Mouse (Mus musculus): ENCODE data around the gene Mob3b. TPM values are rescaled to one million over a fixed set of nuclear protein-coding genes. Genes with fewer than 3 reads are reported as not detected.

Mob3b gene
- polyA plus RNA-seq, 1 experiment from 2014 or later: 1.3 TPM

- ATAC-seq (ENCODE audit: low read depth): no peak
- no peak overlapping the region for H3K27ac ChIP-seq (ENCODE audit: low read depth, low read length)
- H3K9me3 ChIP-seq (ENCODE audit: control insufficient read depth, low read length): no peaks in the 10 kb centered on the region
- 87% methylated on average over 13 of the region's 13 CpGs for WGBS
- H3K9ac ChIP-seq (replicated peaks; ENCODE audit: low read depth, low read length): no peak overlapping the region
- H3K4me3 ChIP-seq (ENCODE audit: low read depth, low read length): no peak overlapping the region
- H3K27me3 ChIP-seq (ENCODE audit: control insufficient read depth, insufficient read depth, low read length): no peaks in the 10 kb centered on the region
- no peaks in the 10 kb centered on the region for H3K4me1 ChIP-seq (ENCODE audit: control insufficient read depth, insufficient read depth, low read length)
- H3K4me2 ChIP-seq (ENCODE audit: low read depth, low read length): no peak overlapping the region
- no peaks in the 10 kb centered on the region for H3K36me3 ChIP-seq (ENCODE audit: control insufficient read depth, insufficient read depth, low read length)
Measured at GRCm38 (mm10) chr4:35113516-35114248, 43.6 kb downstream of the Mob3b start.

- no peak overlapping the region for H3K4me3 ChIP-seq (ENCODE audit: low read depth, low read length)
- no peaks in the 10 kb centered on the region for H3K4me1 ChIP-seq (ENCODE audit: control insufficient read depth, insufficient read depth, low read length)
- no peak overlapping the region for H3K27ac ChIP-seq (ENCODE audit: low read depth, low read length)
- WGBS: 97% methylated on average over 4 of the region's 4 CpGs
- H3K9me3 ChIP-seq (ENCODE audit: control insufficient read depth, low read length): no peaks in the 10 kb centered on the region
- no peak overlapping the region for H3K9ac ChIP-seq (replicated peaks; ENCODE audit: low read depth, low read length)
- H3K36me3 ChIP-seq (ENCODE audit: control insufficient read depth, insufficient read depth, low read length): no peaks in the 10 kb centered on the region
- no peak overlapping the region for H3K4me2 ChIP-seq (ENCODE audit: low read depth, low read length)
- H3K27me3 ChIP-seq (ENCODE audit: control insufficient read depth, insufficient read depth, low read length): no peaks in the 10 kb centered on the region
- ATAC-seq (ENCODE audit: low read depth): no peak
Measured at GRCm38 (mm10) chr4:35112452-35112851, 44.8 kb downstream of the Mob3b start.

DNA sequence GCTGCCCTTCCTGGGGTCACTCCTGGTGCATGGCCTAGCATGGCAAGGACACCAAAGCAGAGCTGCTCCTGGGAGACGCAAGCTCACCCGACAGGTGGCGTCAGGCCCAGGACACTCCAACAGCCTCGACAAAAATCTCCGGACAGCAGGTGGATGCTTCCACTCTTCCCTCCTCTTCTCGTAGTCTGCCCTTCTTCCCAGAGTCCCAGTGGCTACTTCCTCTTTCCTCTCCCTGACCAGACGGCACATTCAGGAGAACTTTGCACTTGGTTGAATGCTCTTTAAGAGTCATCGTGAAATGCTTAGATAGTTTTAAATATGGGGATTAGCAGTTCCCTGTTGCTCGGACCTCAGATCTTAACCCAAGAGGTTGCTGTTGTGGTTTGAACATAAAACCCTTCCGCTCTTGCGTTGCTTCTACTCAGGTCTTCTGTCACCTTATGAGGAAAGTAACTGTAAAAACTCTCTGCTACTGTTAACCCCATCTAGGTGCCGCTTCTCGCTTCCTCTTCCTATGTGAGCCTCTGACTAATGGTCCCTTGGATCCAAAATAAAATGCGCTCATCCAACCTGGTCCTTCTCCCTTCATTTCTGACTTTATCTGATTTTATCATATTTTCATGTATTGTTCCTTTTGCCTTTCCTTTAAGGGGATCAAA lies 52.0 kb downstream of the Mob3b start:
- 0 out of 2 replicates have a peak, but pooled peaks cover under 1% of the 10 kb centered on the region for H3K4me1 ChIP-seq (ENCODE audit: control insufficient read depth, insufficient read depth, low read length)
- no peak overlapping the region for H3K4me2 ChIP-seq (ENCODE audit: low read depth, low read length)
- no peak overlapping the region for H3K9ac ChIP-seq (replicated peaks; ENCODE audit: low read depth, low read length)
- H3K27me3 ChIP-seq (ENCODE audit: control insufficient read depth, insufficient read depth, low read length): no peaks in the 10 kb centered on the region
- H3K4me3 ChIP-seq (ENCODE audit: low read depth, low read length): no peak overlapping the region
- 83% methylated on average over 14 of the region's 14 CpGs for whole genome bisulfite sequencing
- ATAC-seq (ENCODE audit: low read depth): no peak
- no peaks in the 10 kb centered on the region for H3K36me3 ChIP-seq (ENCODE audit: control insufficient read depth, insufficient read depth, low read length)
- no peak overlapping the region for H3K27ac ChIP-seq (ENCODE audit: low read depth, low read length)
- H3K9me3 ChIP-seq (ENCODE audit: control insufficient read depth, low read length): no peaks in the 10 kb centered on the region

DNA sequence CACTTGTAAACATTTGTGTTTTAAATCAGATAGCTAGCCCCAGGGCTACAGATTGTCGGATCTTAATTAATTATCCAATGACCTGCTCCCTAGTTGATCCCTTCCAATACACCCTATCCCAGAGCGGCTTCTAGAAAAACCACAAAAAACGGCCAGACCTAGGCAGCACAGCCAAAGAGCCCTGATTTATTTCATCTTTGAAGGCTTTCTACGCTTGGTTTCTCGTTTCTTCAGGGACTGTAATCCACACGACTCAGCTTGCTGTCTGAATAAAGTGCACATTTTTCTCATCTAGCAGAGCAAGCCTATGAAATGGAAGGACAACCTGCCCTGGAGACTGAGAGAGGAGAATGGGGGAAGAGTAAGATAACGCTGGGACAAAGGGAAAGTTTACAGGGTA lies 56.1 kb downstream of the Mob3b start:
- H3K27ac ChIP-seq (ENCODE audit: low read depth, low read length): no peak overlapping the region
- 18% methylated on average over 7 of the region's 7 CpGs for WGBS
- no peak overlapping the region for H3K9ac ChIP-seq (replicated peaks; ENCODE audit: low read depth, low read length)
- no peak overlapping the region for H3K4me2 ChIP-seq (ENCODE audit: low read depth, low read length)
- no peak overlapping the region for H3K4me3 ChIP-seq (ENCODE audit: low read depth, low read length)
- no peaks in the 10 kb centered on the region for H3K36me3 ChIP-seq (ENCODE audit: control insufficient read depth, insufficient read depth, low read length)
- no peaks in the 10 kb centered on the region for H3K9me3 ChIP-seq (ENCODE audit: control insufficient read depth, low read length)
- H3K4me1 ChIP-seq (ENCODE audit: control insufficient read depth, insufficient read depth, low read length): 0 out of 2 replicates have a peak, but pooled peaks cover 5% of the 10 kb centered on the region
- ATAC-seq (ENCODE audit: low read depth): no peak
- no peaks in the 10 kb centered on the region for H3K27me3 ChIP-seq (ENCODE audit: control insufficient read depth, insufficient read depth, low read length)

DNA sequence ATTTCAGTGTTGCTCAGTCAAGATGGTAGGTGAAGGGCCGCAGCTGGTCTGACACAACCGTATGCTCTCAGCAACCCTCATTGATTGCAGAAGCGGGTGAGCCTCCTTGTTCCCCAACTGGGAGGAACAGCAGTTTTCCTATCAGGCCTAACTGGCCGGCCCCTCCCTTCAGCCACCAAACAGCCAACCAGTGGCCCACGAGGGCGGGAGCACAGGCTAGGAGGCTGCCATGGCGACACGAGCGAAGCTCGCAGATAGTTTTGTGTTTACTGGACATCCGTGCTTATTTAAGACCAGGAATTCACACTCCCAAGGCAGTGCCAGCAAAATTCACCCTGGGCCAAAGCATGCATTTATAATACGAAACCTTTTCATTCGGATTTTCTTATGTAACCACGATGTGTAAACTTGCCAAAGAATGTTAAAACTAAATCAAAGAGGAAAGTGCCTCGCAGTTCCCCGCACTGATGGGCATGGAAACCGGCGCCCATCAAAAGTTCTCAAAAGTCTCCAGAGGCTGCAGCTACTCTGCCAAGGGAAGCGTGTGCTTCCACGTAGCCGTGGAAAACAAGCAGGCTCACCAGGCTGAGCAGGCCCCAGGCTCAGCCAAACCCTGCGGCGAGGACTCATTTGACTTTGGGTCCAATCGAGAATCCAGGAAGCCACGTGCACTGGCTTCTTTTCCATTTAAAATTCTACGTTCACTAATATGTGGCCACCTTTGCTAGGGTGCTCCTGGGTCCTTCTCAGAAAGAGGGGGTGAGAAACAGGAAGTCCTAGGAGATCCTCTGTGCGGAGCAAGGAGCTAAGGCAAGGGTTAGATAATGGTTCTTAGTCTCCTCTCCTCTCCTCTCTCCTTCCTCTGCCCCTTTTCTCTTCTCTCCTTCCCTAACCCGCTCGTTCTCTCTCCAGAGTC lies 57.2 kb downstream of the Mob3b start:
- no peaks in the 10 kb centered on the region for H3K27me3 ChIP-seq (ENCODE audit: control insufficient read depth, insufficient read depth, low read length)
- H3K9me3 ChIP-seq (ENCODE audit: control insufficient read depth, low read length): no peaks in the 10 kb centered on the region
- H3K4me3 ChIP-seq (ENCODE audit: low read depth, low read length): peak overlapping the region; percentile 22
- H3K4me1 ChIP-seq (ENCODE audit: control insufficient read depth, insufficient read depth, low read length): 0 out of 2 replicates have a peak, but pooled peaks cover 5% of the 10 kb centered on the region
- no peak overlapping the region for H3K9ac ChIP-seq (replicated peaks; ENCODE audit: low read depth, low read length)
- H3K36me3 ChIP-seq (ENCODE audit: control insufficient read depth, insufficient read depth, low read length): no peaks in the 10 kb centered on the region
- peak overlapping the region; percentile 50 for H3K4me2 ChIP-seq (ENCODE audit: low read depth, low read length)
- 8% methylated on average over 29 of the region's 29 CpGs for WGBS
- peak; percentile 95 for ATAC-seq (ENCODE audit: low read depth)
- H3K27ac ChIP-seq (ENCODE audit: low read depth, low read length): no peak overlapping the region

GRCm38 (mm10) chr4:35099210-35099864 lies 57.9 kb downstream of the Mob3b start:
- Histone ChIP-seq H3K9me3 (ENCODE audit: control insufficient read depth, low read length) (no peaks in the 10 kb centered on the region), H3K4me2 (ENCODE audit: low read depth, low read length) (peak overlapping the region; percentile 50), H3K36me3 (ENCODE audit: control insufficient read depth, insufficient read depth, low read length) (no peaks in the 10 kb centered on the region), H3K4me3 (ENCODE audit: low read depth, low read length) (peak overlapping the region; percentile 22), H3K9ac (replicated peaks; ENCODE audit: low read depth, low read length) (0 out of 2 replicates have a peak overlapping the region, but pooled peaks have one; percentile 17), H3K4me1 (ENCODE audit: control insufficient read depth, insufficient read depth, low read length) (0 out of 2 replicates have a peak, but pooled peaks cover 5% of the 10 kb centered on the region), H3K27ac (ENCODE audit: low read depth, low read length) (no peak overlapping the region), H3K27me3 (ENCODE audit: control insufficient read depth, insufficient read depth, low read length) (no peaks in the 10 kb centered on the region)
- 25% methylated on average over 17 of the region's 17 CpGs for WGBS
- peak; percentile 47 for ATAC-seq (ENCODE audit: low read depth)

GRCm38 (mm10) chr4:35098552-35098951 lies 58.7 kb downstream of the Mob3b start:
- Histone ChIP-seq H3K36me3 (ENCODE audit: control insufficient read depth, insufficient read depth, low read length) (no peaks in the 10 kb centered on the region), H3K27ac (ENCODE audit: low read depth, low read length) (no peak overlapping the region), H3K9ac (replicated peaks; ENCODE audit: low read depth, low read length) (no peak overlapping the region), H3K4me2 (ENCODE audit: low read depth, low read length) (no peak overlapping the region), H3K9me3 (ENCODE audit: control insufficient read depth, low read length) (no peaks in the 10 kb centered on the region), H3K4me1 (ENCODE audit: control insufficient read depth, insufficient read depth, low read length) (0 out of 2 replicates have a peak, but pooled peaks cover 5% of the 10 kb centered on the region), H3K27me3 (ENCODE audit: control insufficient read depth, insufficient read depth, low read length) (no peaks in the 10 kb centered on the region), H3K4me3 (ENCODE audit: low read depth, low read length) (no peak overlapping the region)
- ATAC-seq (ENCODE audit: low read depth): no peak
- 90% methylated on average over 6 of the region's 6 CpGs for WGBS

- WGBS: 87% methylated on average over 28 of the region's 28 CpGs
- 0 out of 2 replicates have a peak, but pooled peaks cover 5% of the 10 kb centered on the region for H3K4me1 ChIP-seq (ENCODE audit: control insufficient read depth, insufficient read depth, low read length)
- H3K36me3 ChIP-seq (ENCODE audit: control insufficient read depth, insufficient read depth, low read length): no peaks in the 10 kb centered on the region
- no peaks in the 10 kb centered on the region for H3K9me3 ChIP-seq (ENCODE audit: control insufficient read depth, low read length)
- H3K27ac ChIP-seq (ENCODE audit: low read depth, low read length): no peak overlapping the region
- no peak overlapping the region for H3K4me2 ChIP-seq (ENCODE audit: low read depth, low read length)
- no peak overlapping the region for H3K4me3 ChIP-seq (ENCODE audit: low read depth, low read length)
- H3K27me3 ChIP-seq (ENCODE audit: control insufficient read depth, insufficient read depth, low read length): no peaks in the 10 kb centered on the region
- no peak overlapping the region for H3K9ac ChIP-seq (replicated peaks; ENCODE audit: low read depth, low read length)
- no peak for ATAC-seq (ENCODE audit: low read depth)
Measured at GRCm38 (mm10) chr4:35096226-35097175, 60.8 kb downstream of the Mob3b start.

Data from neural tube, embryonic 14.5 days (tissue).